Mouse (Mus musculus) E14TG2a.4 (cell line): Measurements from ENCODE around the gene Natd1.

Source experiments
- H3K27me3 ChIP-seq: 2 replicates; pipeline ENCODE4 v1.6.1; 2014; ENCODE audit warnings: low read length, control low read depth; ENCODE audit not compliant: insufficient read depth
- H3K36me3 ChIP-seq: 2 replicates; pipeline ENCODE4 v1.6.1; 2014; ENCODE audit warnings: low read length, control low read depth; ENCODE audit not compliant: insufficient read depth
- H3K4me1 ChIP-seq: replicated peaks from 2 replicates; pipeline ENCODE4 v1.6.1; 2014; ENCODE audit warnings: low read depth, low read length, control low read depth
- H3K4me3 ChIP-seq: replicated peaks from 2 replicates; pipeline ENCODE4 v1.5.1; 2014; ENCODE audit warnings: mild to moderate bottlenecking, low read length
- H3K9me3 ChIP-seq: 2 replicates; pipeline ENCODE4 v1.6.1; 2014; ENCODE audit warnings: low read length, control low read depth
- CTCF ChIP-seq: conservative IDR thresholded peaks from 2 replicates; pipeline ENCODE4 v1.5.1; 2014; ENCODE audit warnings: low read length
- NANOG ChIP-seq: IDR thresholded peaks from 2 replicates; pipeline ENCODE4 v1.6.1; 2014; ENCODE audit warnings: borderline replicate concordance, low read length, mixed read lengths
- POU5F1 ChIP-seq: IDR thresholded peaks from 2 replicates; pipeline ENCODE4 v1.6.1; 2014; ENCODE audit warnings: low read length, borderline replicate concordance

Gene Natd1

GRCm38 (mm10) chr11:60924981-60925380 is 10.4 kb upstream of the Natd1 start:
- peak overlapping the region; percentile 60 for H3K4me3 ChIP-seq
- H3K27me3 ChIP-seq, result no peaks in the 10 kb centered on the region
- peaks cover 90% of the 10 kb centered on the region for H3K4me1 ChIP-seq
- TF ChIP-seq NANOG (no peak), CTCF (no peak), POU5F1 (no peak)
- no peaks in the 10 kb centered on the region for H3K9me3 ChIP-seq
- peaks cover 42% of the 10 kb centered on the region for H3K36me3 ChIP-seq

DNA sequence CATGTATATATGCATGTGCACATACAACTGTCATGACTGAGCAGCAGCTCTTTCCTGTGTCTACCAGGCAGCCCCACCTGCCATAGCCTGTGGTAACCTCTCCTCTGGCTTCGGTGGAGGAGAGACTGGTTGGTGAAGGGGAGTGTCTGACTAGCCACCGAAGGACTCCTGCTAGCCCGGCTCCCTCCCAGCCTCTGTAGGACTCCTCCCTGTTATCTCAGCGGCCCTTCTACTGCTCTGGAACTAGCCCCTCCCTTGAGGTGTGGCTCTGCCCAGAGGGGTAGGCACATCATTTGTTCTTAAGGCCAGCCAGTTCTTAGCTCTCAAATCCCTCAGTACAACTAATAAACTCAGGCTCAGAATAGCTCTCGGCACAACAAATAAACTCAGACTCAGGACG is 9.9 kb upstream of the Natd1 start:
- Histone ChIP-seq H3K9me3 (no peaks in the 10 kb centered on the region), H3K4me3 (peak overlapping the region; percentile 60), H3K27me3 (no peaks in the 10 kb centered on the region), H3K36me3 (peaks cover 42% of the 10 kb centered on the region), H3K4me1 (peaks cover 90% of the 10 kb centered on the region)
- TF ChIP-seq POU5F1 (no peak), NANOG (no peak), CTCF (no peak)

- Histone ChIP-seq H3K36me3 (peaks cover 28% of the 10 kb centered on the region), H3K4me1 (peaks cover 85% of the 10 kb centered on the region), H3K9me3 (no peaks in the 10 kb centered on the region), H3K4me3 (peak overlapping the region; percentile 35), H3K27me3 (no peaks in the 10 kb centered on the region)
- TF ChIP-seq CTCF (no peak), NANOG (peak; percentile 49; the same call in 1 of the 2 replicates), POU5F1 (peak; percentile 71; the same call in 1 of the 2 replicates)
These were observed 8.4 kb upstream of the Natd1 start for GRCm38 (mm10) chr11:60922964-60923363.

- peaks cover 28% of the 10 kb centered on the region for H3K36me3 ChIP-seq
- H3K27me3 ChIP-seq, result no peaks in the 10 kb centered on the region
- no peaks in the 10 kb centered on the region for H3K9me3 ChIP-seq
- peak overlapping the region; percentile 35 for H3K4me3 ChIP-seq
- H3K4me1 ChIP-seq, result peaks cover 88% of the 10 kb centered on the region
- TF ChIP-seq POU5F1, result no peak
- TF ChIP-seq NANOG, result no peak
- TF ChIP-seq CTCF, result no peak
These were observed 7.6 kb upstream of the Natd1 start for GRCm38 (mm10) chr11:60922195-60922594.

GRCm38 (mm10) chr11:60920021-60920420 is 5.5 kb upstream of the Natd1 start:
- no peak overlapping the region for H3K4me3 ChIP-seq
- TF ChIP-seq NANOG (no peak), POU5F1 (no peak), CTCF (no peak)
- H3K36me3 ChIP-seq, result peaks cover 25% of the 10 kb centered on the region
- H3K4me1 ChIP-seq, result peaks cover 87% of the 10 kb centered on the region
- no peaks in the 10 kb centered on the region for H3K27me3 ChIP-seq
- no peaks in the 10 kb centered on the region for H3K9me3 ChIP-seq

DNA sequence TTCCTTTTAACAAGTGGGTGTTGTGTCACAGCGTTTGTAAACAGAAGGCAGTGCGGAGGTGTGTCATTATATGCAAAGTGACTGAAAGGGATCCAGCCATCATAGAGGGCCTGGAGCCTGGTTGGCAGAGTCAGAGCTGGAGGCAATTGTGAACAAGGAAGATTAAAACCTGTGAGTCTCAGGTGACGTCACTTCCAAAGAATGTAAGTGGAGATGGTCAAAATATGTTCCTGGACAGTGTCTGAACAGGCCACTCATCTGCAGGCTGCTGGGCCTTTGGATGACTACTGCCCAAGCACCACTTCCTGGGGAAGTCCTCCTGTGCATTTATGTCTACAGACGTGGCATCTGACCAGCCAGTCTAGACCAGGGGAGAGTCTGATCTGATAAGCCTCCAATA is 651 bp upstream of the Natd1 start:
- peaks cover 88% of the 10 kb centered on the region for H3K4me1 ChIP-seq
- no peak overlapping the region for H3K4me3 ChIP-seq
- peaks cover 19% of the 10 kb centered on the region for H3K36me3 ChIP-seq
- TF ChIP-seq CTCF (no peak), NANOG (no peak), POU5F1 (no peak)
- H3K27me3 ChIP-seq, result no peaks in the 10 kb centered on the region
- H3K9me3 ChIP-seq, result no peaks in the 10 kb centered on the region

GRCm38 (mm10) chr11:60913301-60914196 is 1.0 kb downstream of the Natd1 start:
- TF ChIP-seq CTCF (no peak), POU5F1 (no peak), NANOG (no peak)
- Histone ChIP-seq H3K36me3 (peaks cover 25% of the 10 kb centered on the region), H3K27me3 (no peaks in the 10 kb centered on the region), H3K4me3 (peak overlapping the region; percentile 97), H3K9me3 (no peaks in the 10 kb centered on the region), H3K4me1 (peaks cover 84% of the 10 kb centered on the region)

DNA sequence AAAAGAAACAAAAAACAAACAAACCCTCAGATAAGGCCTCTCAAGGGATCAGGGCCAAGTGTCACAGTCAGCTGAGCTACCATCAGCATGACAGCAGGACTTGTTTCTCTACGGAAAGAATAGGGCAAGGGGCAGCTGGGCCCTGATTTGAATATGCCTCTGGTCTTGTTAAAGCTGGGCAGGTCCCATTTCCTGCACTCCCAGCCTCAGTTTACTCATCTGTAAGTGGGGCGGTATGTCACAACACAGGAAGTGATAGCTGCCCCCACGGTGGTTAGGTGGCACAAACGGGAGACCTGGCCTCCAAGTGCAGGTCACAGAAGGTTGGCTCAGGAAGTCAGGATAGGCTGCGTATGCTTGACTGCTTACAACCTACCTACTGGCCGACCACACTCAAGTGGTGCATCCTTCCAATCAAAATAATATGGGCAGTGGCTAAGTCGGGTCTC is 2.0 kb downstream of the Natd1 start:
- TF ChIP-seq CTCF (no peak), NANOG (no peak), POU5F1 (no peak)
- H3K4me1 ChIP-seq, result peaks cover 82% of the 10 kb centered on the region
- peaks cover 30% of the 10 kb centered on the region for H3K36me3 ChIP-seq
- H3K9me3 ChIP-seq, result no peaks in the 10 kb centered on the region
- H3K27me3 ChIP-seq, result no peaks in the 10 kb centered on the region
- H3K4me3 ChIP-seq, result peak overlapping the region; percentile 97

DNA sequence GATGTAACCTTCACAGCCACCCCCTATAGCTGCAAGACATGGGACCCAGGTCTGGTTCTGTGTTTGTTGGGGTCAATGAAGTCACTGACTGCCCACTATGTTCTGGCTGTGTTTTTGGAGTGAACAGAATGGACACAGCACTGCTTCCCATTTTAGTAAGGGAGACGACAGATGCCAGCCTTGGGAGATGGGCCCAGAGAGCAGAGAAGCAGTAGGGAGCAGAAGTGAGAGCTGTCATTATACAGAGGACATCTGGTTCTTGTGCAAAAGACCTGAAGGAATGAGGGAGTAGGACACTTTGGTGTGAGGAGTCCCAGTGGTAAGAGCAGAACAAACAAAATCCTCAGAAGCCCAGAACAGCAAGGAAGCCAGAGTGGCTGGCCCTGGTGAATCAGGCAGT is 4.9 kb downstream of the Natd1 start:
- peaks cover 66% of the 10 kb centered on the region for H3K4me1 ChIP-seq
- peaks cover 54% of the 10 kb centered on the region for H3K36me3 ChIP-seq
- no peaks in the 10 kb centered on the region for H3K9me3 ChIP-seq
- TF ChIP-seq CTCF, result no peak
- no peak for TF ChIP-seq POU5F1
- TF ChIP-seq NANOG, result no peak
- no peak overlapping the region for H3K4me3 ChIP-seq
- no peaks in the 10 kb centered on the region for H3K27me3 ChIP-seq
